Mouse (Mus musculus) heart, postnatal 36 days (tissue): ENCODE data around the gene Eef1g. TPM values are rescaled to one million over a fixed set of nuclear protein-coding genes. Genes with fewer than 3 reads are reported as not detected.
"Not testable (repeated sequence)": the region's sequence is repeated elsewhere in the genome, so short reads cannot be mapped to it uniquely, and the experiment has no call there.

Experiments used
- DNase-seq, 2 experiments: peaks; one replicate each; pipeline ENCODE4 v3.0.0; 2021 to 2022
- intact Hi-C: fragments of 180-260 bp; cut with DNase I; formaldehyde crosslinking; loops from one replicate; pipeline ENCODE4 v1.15.1; 2025
- total RNA-seq, 2 experiments: library from RNA; stranded (reverse); gene quantifications; 2 replicates each; pipeline ENCODE4 v1.2.3; 2021

The Eef1g gene
- total RNA-seq, 2 experiments from 2014 or later = 246 to 250 TPM

- no peak for DNase-seq
- intact Hi-C loops = loop anchor here (2.0 kb wide), 2 partner anchors 14 to 22 kb away; partner anchors contain the start of genes Eml3 and Rom1
Observed at GRCm38 (mm10) chr19:8943047-8943446, 23.8 kb upstream of the Eef1g start.

- intact Hi-C loops = no loop called here
- DNase-seq = no peak
Observed at GRCm38 (mm10) chr19:8944062-8944461, 22.8 kb upstream of the Eef1g start.

- intact Hi-C loops = no loop called here
Observed at GRCm38 (mm10) chr19:8944750-8945149, 22.1 kb upstream of the Eef1g start.

GRCm38 (mm10) chr19:8945251-8945650, 21.6 kb upstream of the Eef1g start:
- intact Hi-C loops = no loop called here
- no peak for DNase-seq

More at GRCm38 (mm10) chr19:8944750-8945149, 22.1 kb upstream of the Eef1g start:
- peak; percentile 56 to 66 for DNase-seq

- DNase-seq = no peak
- intact Hi-C loops = no loop called here
Observed at GRCm38 (mm10) chr19:8946929-8947328, 19.9 kb upstream of the Eef1g start.

GRCm38 (mm10) chr19:8950190-8950589, 16.7 kb upstream of the Eef1g start:
- intact Hi-C loops = no loop called here
- no peak for DNase-seq

- no peak for DNase-seq
- intact Hi-C loops = no loop called here
Observed at GRCm38 (mm10) chr19:8952241-8952640, 14.6 kb upstream of the Eef1g start.

- intact Hi-C loops = no loop called here
Observed at GRCm38 (mm10) chr19:8953135-8954039, 13.5 kb upstream of the Eef1g start, which contains the start of gene Tut1. Gene Tut1 (plus strand): TSS chr19:8953847.

GRCm38 (mm10) chr19:8954171-8954570, 12.7 kb upstream of the Eef1g start:
- DNase-seq = no peak
- intact Hi-C loops = no loop called here

More at GRCm38 (mm10) chr19:8953135-8954039, 13.5 kb upstream of the Eef1g start, which contains the start of gene Tut1:
- DNase-seq = peak; percentile 88 to 92

GRCm38 (mm10) chr19:8962256-8962655, 4.6 kb upstream of the Eef1g start:
- no peak for DNase-seq
- intact Hi-C loops = no loop called here

GRCm38 (mm10) chr19:8965075-8965474, 1.8 kb upstream of the Eef1g start:
- intact Hi-C loops = loop anchor here (2.0 kb wide), 1 partner anchor 22 kb away; no protein-coding TSS in a partner anchor
- DNase-seq = no peak

GRCm38 (mm10) chr19:8965771-8966170, 1.1 kb upstream of the Eef1g start:
- intact Hi-C loops = loop anchor here (2.0 kb wide), 1 partner anchor 23 kb away; no protein-coding TSS in a partner anchor
- DNase-seq = no peak

- DNase-seq = no peak
- intact Hi-C loops = no loop called here
Observed at GRCm38 (mm10) chr19:8966198-8966589, 647 bp upstream of the Eef1g start.

- DNase-seq = no peak
Observed at GRCm38 (mm10) chr19:8967373-8967743, 517 bp downstream of the Eef1g start.

GRCm38 (mm10) chr19:8967893-8968292, 1.1 kb downstream of the Eef1g start:
- intact Hi-C loops = no loop called here
- no peak for DNase-seq

More at GRCm38 (mm10) chr19:8967373-8967743, 517 bp downstream of the Eef1g start:
- intact Hi-C loops = no loop called here

- DNase-seq, intact Hi-C loops: not testable (repeated sequence)
Observed at GRCm38 (mm10) chr19:8972491-8972890, 5.7 kb downstream of the Eef1g start.

GRCm38 (mm10) chr19:8974638-8975037, 7.8 kb downstream of the Eef1g start:
- DNase-seq = no peak
- intact Hi-C loops = no loop called here

- no peak for DNase-seq
- intact Hi-C loops = no loop called here
Observed at GRCm38 (mm10) chr19:8975491-8975890, 8.7 kb downstream of the Eef1g start.

- DNase-seq = peak; percentile 64 to 68
- intact Hi-C loops = loop anchor here (1.0 kb wide), 3 partner anchors 106 to 134 kb away; no protein-coding TSS in a partner anchor
Observed at GRCm38 (mm10) chr19:8976535-8976934, 9.7 kb downstream of the Eef1g start.

- no peak for DNase-seq
- intact Hi-C loops = no loop called here
Observed at GRCm38 (mm10) chr19:8980771-8981170, 13.9 kb downstream of the Eef1g start.

- intact Hi-C loops = no loop called here
- peak in 1 of 2 experiments; percentile 43 for DNase-seq
Observed at GRCm38 (mm10) chr19:8981450-8982168, 14.8 kb downstream of the Eef1g start.
